In the genomic region with DNA sequence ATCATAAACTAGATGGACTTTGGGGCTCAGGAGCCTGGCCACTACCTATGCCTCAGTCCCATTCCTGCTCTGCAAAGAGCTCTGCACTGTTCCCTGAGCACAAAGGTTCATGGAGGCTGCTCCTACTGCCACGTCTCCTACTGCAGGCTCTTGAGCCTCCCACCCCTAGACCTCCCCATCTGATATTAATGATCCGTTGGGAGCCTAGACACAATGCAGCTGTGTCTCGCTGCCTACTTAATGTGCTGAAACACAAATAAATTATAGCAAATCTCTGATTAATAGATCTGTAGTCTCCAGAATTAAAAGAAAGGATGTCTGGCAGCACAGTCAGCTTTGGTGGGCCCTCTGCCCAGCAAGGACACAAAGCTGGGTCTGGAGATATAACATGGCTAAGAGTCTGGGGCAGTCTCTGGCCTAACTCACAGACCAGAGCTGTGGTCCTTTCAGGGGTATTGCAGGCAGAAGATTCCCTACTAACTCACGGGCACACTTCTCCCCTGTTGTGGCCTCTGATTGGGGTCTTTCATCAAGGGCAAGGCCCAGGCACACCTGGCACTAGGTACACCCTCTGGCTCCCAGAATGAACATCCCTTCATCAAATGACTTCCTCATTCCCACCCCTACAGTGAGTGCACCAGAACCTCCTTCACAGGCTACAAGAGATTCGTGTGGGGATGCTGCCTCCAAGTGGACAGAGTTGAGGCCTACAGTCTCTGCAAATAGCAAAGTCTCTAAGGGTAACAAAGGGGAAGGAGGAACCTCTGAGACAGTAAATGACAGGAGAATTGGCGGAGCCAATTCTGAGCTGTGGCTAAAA, we compare ENCODE assay signal across 7 mouse cellular contexts. TPM values are rescaled to one million over a fixed set of nuclear protein-coding genes. Genes with fewer than 3 reads are reported as not detected.
DNase-seq lines count a peak whose midpoint lies in the region; ATAC-seq lines count a peak whose summit lies in the region.

No protein-coding gene starts in this region.

- DNase-seq in adrenal gland, adult (ENCODE audit: inconsistent age in 2 of 2, low spot score in 1 of 2): peak; percentile 79 to 93
- peak; percentile 61 to 80 for DNase-seq in cerebellum, postnatal 4 days (ENCODE audit: low spot score in 2 of 2)
- DNase-seq in gastrocnemius, adult 18-20 months (ENCODE audit: low spot score): peak; percentile 79
- DNase-seq in left cerebral cortex, postnatal 10 days (ENCODE audit: extremely low spot score in 1 of 2, low spot score in 2 of 2): peak; percentile 76 to 78
- peak; percentile 75 for DNase-seq in mesoderm, embryonic 11.5 days (ENCODE audit: low read depth, low spot score)
- DNase-seq in right cerebral cortex, postnatal 25 days: peak; percentile 66

- peak; percentile 58 for ATAC-seq in inflammation-experienced regulatory T-cells, adult 6 months

- intact Hi-C loops in left cerebral cortex, postnatal 10 days (cut with DNase I): loop anchor here (2.0 kb wide), 1 partner anchor 44 kb away; no protein-coding TSS in a partner anchor

RNA-seq across cellular contexts. Expression of a gene that starts 14.7 kb away (rescaled TPM):
- total RNA-seq in gastrocnemius, adult 18-20 months (2021): 10 to 100 TPM; 11.2 to 13.1 TPM
- polyA plus RNA-seq in inflammation-experienced regulatory T-cells, adult 6 months (2017; shearing (Covaris generic)): 10 to 100 TPM; 13.2 to 23.6 (median 14.6) TPM
- total RNA-seq in left cerebral cortex, postnatal 10 days (2021): 10 to 100 TPM; 69.2 to 71.1 TPM

RNA-seq across cellular contexts. Expression of a gene that starts 37.0 kb away (rescaled TPM):
- 10 to 100 TPM; 51.7 to 56.6 TPM for total RNA-seq in gastrocnemius, adult 18-20 months (2021)
- 10 to 100 TPM; 12.5 to 16.5 (median 13.6) TPM for polyA plus RNA-seq in inflammation-experienced regulatory T-cells, adult 6 months (2017; shearing (Covaris generic))
- total RNA-seq in left cerebral cortex, postnatal 10 days (2021): 100 to 1,000 TPM; 257 to 265 TPM

RNA-seq across cellular contexts. Expression of a gene that starts 49.9 kb away (rescaled TPM):
- 1 to 10 TPM; 6.6 to 7.1 TPM for total RNA-seq in gastrocnemius, adult 18-20 months (2021)
- polyA plus RNA-seq in inflammation-experienced regulatory T-cells, adult 6 months (2017; shearing (Covaris generic)): 1 to 10 TPM; 1.8 to 3.0 (median 2.4) TPM
- 10 to 100 TPM; 29.0 to 35.4 TPM for total RNA-seq in left cerebral cortex, postnatal 10 days (2021)

RNA-seq across cellular contexts. Expression of a gene that starts 50.0 kb away (rescaled TPM):
- total RNA-seq in gastrocnemius, adult 18-20 months (2021): 10 to 100 TPM; 62.0 to 64.3 TPM
- 10 to 100 TPM; 15.7 to 24.9 (median 19.9) TPM for polyA plus RNA-seq in inflammation-experienced regulatory T-cells, adult 6 months (2017; shearing (Covaris generic))
- total RNA-seq in left cerebral cortex, postnatal 10 days (2021): 10 to 100 TPM; 43.8 to 45.0 TPM

RNA-seq across cellular contexts. Expression of a gene that starts 57.8 kb away (rescaled TPM):
- 10 to 100 TPM; 82.6 to 90.7 TPM for total RNA-seq in gastrocnemius, adult 18-20 months (2021)
- polyA plus RNA-seq in inflammation-experienced regulatory T-cells, adult 6 months (2017; shearing (Covaris generic)): 1 to 10 TPM; 6.0 to 8.7 (median 8.5) TPM
- total RNA-seq in left cerebral cortex, postnatal 10 days (2021): 10 to 100 TPM; 31.8 to 33.7 TPM

Comparison
In these comparisons a context has a peak if more than half of its experiments do, and no peak if none do; other contexts are left out.
1. Peak in every context shown above with its lines: DNase-seq and ATAC-seq.
2. RNA of a gene that starts 14.7 kb away (total RNA-seq): 69.2 to 71.1 TPM in left cerebral cortex, postnatal 10 days; 11.2 to 13.1 TPM in gastrocnemius, adult 18-20 months; every median in the first group is over 4 times any median in the second.
3. RNA of a gene that starts 37.0 kb away (total RNA-seq): 257 to 265 TPM in left cerebral cortex, postnatal 10 days; 51.7 to 56.6 TPM in gastrocnemius, adult 18-20 months; every median in the first group is over 4 times any median in the second.